In the genomic region with DNA sequence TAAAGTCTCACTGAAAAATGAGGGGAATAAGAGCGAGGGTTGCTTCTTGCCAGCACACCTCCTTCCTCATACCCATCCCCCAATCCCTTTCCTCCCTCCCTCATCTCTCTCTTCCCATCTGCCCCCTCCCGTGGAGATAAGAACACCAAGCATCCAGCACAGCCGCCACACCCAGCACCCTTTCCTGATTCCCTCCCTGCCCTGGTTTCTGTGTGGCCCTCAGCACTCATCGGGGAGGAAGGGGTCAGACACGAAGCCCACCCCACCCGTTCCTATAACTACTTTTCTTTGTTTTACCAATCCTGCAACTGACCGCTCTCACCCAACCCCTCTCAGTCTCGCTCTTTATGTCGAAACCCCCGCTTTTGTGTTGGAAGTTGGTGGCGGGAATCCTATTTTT, we compare ENCODE assay signal across 10 mouse cellular contexts.
DNase-seq lines count a peak whose midpoint lies in the region; ATAC-seq and TF ChIP-seq lines count a peak whose summit lies in the region.
"Had no signal": no experiment of that assay in that cellular context is flagged by ENCODE, and none has a peak within 500 bp of the region (broad histone marks: within the 10 kb centered on the region; RNA-seq: fewer than 3 reads in every experiment).

No protein-coding gene starts in this region.

- H3K4me3 ChIP-seq in liver, embryonic 11.5 days (ENCODE audit: low read depth, low read length): no peak overlapping the region
- no peak overlapping the region for H3K4me3 ChIP-seq in liver, postnatal 0 days (ENCODE audit: low read depth, low read length)
- H3K4me3 ChIP-seq in embryonic facial prominence, embryonic 15.5 days (replicated peaks): no peak overlapping the region
- peak overlapping the region; percentile 20; the same call in 1 of the 2 replicates for H3K4me3 ChIP-seq in hindbrain, embryonic 16.5 days (ENCODE audit: low read length)
- H3K4me3 ChIP-seq in neural tube, embryonic 13.5 days: no peak overlapping the region

- H3K36me3 ChIP-seq in liver, embryonic 11.5 days (ENCODE audit: control insufficient read depth, insufficient read depth, low read length): no peaks in the 10 kb centered on the region
- no peaks in the 10 kb centered on the region for H3K36me3 ChIP-seq in liver, postnatal 0 days (replicated peaks; ENCODE audit: insufficient read depth, low read length)
- no peaks in the 10 kb centered on the region for H3K36me3 ChIP-seq in embryonic facial prominence, embryonic 15.5 days
- no peaks in the 10 kb centered on the region for H3K36me3 ChIP-seq in hindbrain, embryonic 16.5 days (ENCODE audit: control insufficient read depth, insufficient read depth, low read length)
- H3K36me3 ChIP-seq in neural tube, embryonic 13.5 days: no peaks in the 10 kb centered on the region

- 16% methylated on average over 11 of the region's 11 CpGs for WGBS in liver, embryonic 11.5 days
- 25% methylated on average over 11 of the region's 11 CpGs for WGBS in liver, postnatal 0 days (ENCODE audit: insufficient replicate concordance)
- WGBS in embryonic facial prominence, embryonic 15.5 days: 22% methylated on average over 11 of the region's 11 CpGs
- WGBS in hindbrain, embryonic 16.5 days: 9% methylated on average over 11 of the region's 11 CpGs
- 19% methylated on average over 11 of the region's 11 CpGs for WGBS in neural tube, embryonic 13.5 days

- DNase-seq in liver, embryonic 11.5 days (ENCODE audit: low spot score): no peak
- no peak for DNase-seq in liver, postnatal 0 days
- DNase-seq in adrenal gland, adult (ENCODE audit: inconsistent age in 2 of 2, low spot score in 1 of 2): no peak
- DNase-seq in adrenal gland, adult 8-10 months: no peak
- DNase-seq: gastrocnemius, postnatal 10 days; thymus, postnatal 36 days had no signal

- H3K27me3 ChIP-seq in liver, embryonic 11.5 days (replicated peaks; ENCODE audit: control insufficient read depth, insufficient read depth, low read length): no peaks in the 10 kb centered on the region
- H3K27me3 ChIP-seq in liver, postnatal 0 days (ENCODE audit: insufficient read depth, low read length): no peaks in the 10 kb centered on the region
- H3K27me3 ChIP-seq in embryonic facial prominence, embryonic 15.5 days: no peaks in the 10 kb centered on the region
- no peaks in the 10 kb centered on the region for H3K27me3 ChIP-seq in hindbrain, embryonic 16.5 days (replicated peaks; ENCODE audit: control insufficient read depth, insufficient read depth, low read length)
- H3K27me3 ChIP-seq in neural tube, embryonic 13.5 days: no peaks in the 10 kb centered on the region

- H3K4me1 ChIP-seq in liver, embryonic 11.5 days (replicated peaks; ENCODE audit: control insufficient read depth, insufficient read depth, low read length): peaks cover 3% of the 10 kb centered on the region; the same call in 1 of the 2 replicates
- H3K4me1 ChIP-seq in liver, postnatal 0 days (ENCODE audit: insufficient read depth): no peaks in the 10 kb centered on the region
- peaks cover 12% of the 10 kb centered on the region for H3K4me1 ChIP-seq in embryonic facial prominence, embryonic 15.5 days
- H3K4me1 ChIP-seq in hindbrain, embryonic 16.5 days (ENCODE audit: control insufficient read depth, insufficient read depth, low read depth, low read length): peaks cover 5% of the 10 kb centered on the region
- peaks cover 18% of the 10 kb centered on the region for H3K4me1 ChIP-seq in neural tube, embryonic 13.5 days (replicated peaks)

- H3K9ac ChIP-seq in liver, embryonic 11.5 days (ENCODE audit: low read depth, low read length): no peak overlapping the region
- H3K9ac ChIP-seq in liver, postnatal 0 days (replicated peaks): no peak overlapping the region
- H3K9ac ChIP-seq in embryonic facial prominence, embryonic 15.5 days: no peak overlapping the region
- peak overlapping the region; percentile 49 for H3K9ac ChIP-seq in hindbrain, embryonic 16.5 days (ENCODE audit: low read depth, low read length)
- H3K9ac ChIP-seq in neural tube, embryonic 13.5 days: no peak overlapping the region

- no peak for TF ChIP-seq CTCF in liver, postnatal 0 days (IDR thresholded peaks at IDR 0.05; ENCODE audit: low read depth)

- H3K4me2 ChIP-seq in liver, embryonic 11.5 days: peak overlapping the region; percentile 35; the same call in 1 of the 2 replicates
- H3K4me2 ChIP-seq in liver, postnatal 0 days (ENCODE audit: low read depth, low read length): no peak overlapping the region
- H3K4me2 ChIP-seq in embryonic facial prominence, embryonic 15.5 days (replicated peaks): peak overlapping the region; percentile 17; the same call in 1 of the 2 replicates
- peak overlapping the region; percentile 42 for H3K4me2 ChIP-seq in hindbrain, embryonic 16.5 days (ENCODE audit: low read length)
- H3K4me2 ChIP-seq in neural tube, embryonic 13.5 days: peak overlapping the region; percentile 30

- no peak for ATAC-seq in liver, embryonic 11.5 days (replicated peaks; ENCODE audit: low FRiP score)
- ATAC-seq in liver, postnatal 0 days: no peak
- no peak for ATAC-seq in embryonic facial prominence, embryonic 15.5 days (ENCODE audit: insufficient number of reproducible peaks, low FRiP score, low TSS enrichment, low read depth)
- ATAC-seq in hindbrain, embryonic 16.5 days: no peak
- no peak for ATAC-seq in neural tube, embryonic 13.5 days (ENCODE audit: low read depth)
- no peak for ATAC-seq in activated CD4-positive, CD25-positive, alpha-beta regulatory T cell, adult 4 months

- peaks cover 2% of the 10 kb centered on the region; the same call in 1 of the 2 replicates for H3K9me3 ChIP-seq in liver, embryonic 11.5 days (ENCODE audit: control insufficient read depth, low read length)
- H3K9me3 ChIP-seq in liver, postnatal 0 days (ENCODE audit: low read length): no peaks in the 10 kb centered on the region
- H3K9me3 ChIP-seq in embryonic facial prominence, embryonic 15.5 days (replicated peaks): no peaks in the 10 kb centered on the region
- H3K9me3 ChIP-seq in hindbrain, embryonic 16.5 days (ENCODE audit: control insufficient read depth, low read length): peaks cover 3% of the 10 kb centered on the region; the same call in 1 of the 2 replicates
- H3K9me3 ChIP-seq in neural tube, embryonic 13.5 days: peaks cover 11% of the 10 kb centered on the region

- no peak overlapping the region for H3K27ac ChIP-seq in liver, embryonic 11.5 days (ENCODE audit: low read depth, low read length)
- H3K27ac ChIP-seq in liver, postnatal 0 days (ENCODE audit: low read depth): no peak overlapping the region
- no peak overlapping the region for H3K27ac ChIP-seq in embryonic facial prominence, embryonic 15.5 days (replicated peaks)
- no peak overlapping the region for H3K27ac ChIP-seq in hindbrain, embryonic 16.5 days (ENCODE audit: low read depth, low read length)
- no peak overlapping the region for H3K27ac ChIP-seq in neural tube, embryonic 13.5 days (replicated peaks)

- TF ChIP-seq EP300 in liver, postnatal 0 days (IDR thresholded peaks at IDR 0.05; ENCODE audit: low read depth): no peak
